Mouse (Mus musculus) C2C12 (cell line): ENCODE measurements around the gene Cfdp1. TPM values are rescaled to one million over a fixed set of nuclear protein-coding genes. Genes with fewer than 3 reads are reported as not detected.

Experiments
- H3K27me3 ChIP-seq: one replicate; pipeline ENCODE4 v1.6.1; 2011; ENCODE audit not compliant: control insufficient read depth, insufficient read depth, insufficient read length
- H3K36me3 ChIP-seq: one replicate; pipeline ENCODE4 v1.6.1; 2011; ENCODE audit not compliant: control insufficient read depth, insufficient read depth
- H3K4me3 ChIP-seq: one replicate; pipeline ENCODE4 v1.5.1; 2011; ENCODE audit warnings: mild to moderate bottlenecking, control low read depth; ENCODE audit not compliant: poor library complexity, insufficient read depth, severe bottlenecking
- H3K79me2 ChIP-seq: one replicate; pipeline ENCODE4 v1.6.1; 2011; ENCODE audit not compliant: control insufficient read depth, insufficient read depth
- H3K79me3 ChIP-seq: one replicate; pipeline ENCODE4 v1.6.1; 2011; ENCODE audit warnings: low read depth, control low read depth
- H3ac ChIP-seq: one replicate; pipeline ENCODE3; 2011; ENCODE audit warnings: low read depth; ENCODE audit not compliant: control insufficient read depth, insufficient read length
- CEBPB ChIP-seq: IDR thresholded peaks from one replicate; pipeline ENCODE4 v1.6.1; 2011; ENCODE audit warnings: low read depth, mild to moderate bottlenecking, control low read depth, moderate library complexity
- CTCF ChIP-seq: IDR thresholded peaks from one replicate; pipeline ENCODE4 v1.5.1; 2011; ENCODE audit not compliant: control insufficient read depth, insufficient read depth, insufficient read length
- FOSL1 ChIP-seq: IDR thresholded peaks from one replicate; pipeline ENCODE4 v1.8.0; 2011; ENCODE audit warnings: mild to moderate bottlenecking, low read length; ENCODE audit not compliant: poor library complexity, insufficient read depth, severe bottlenecking
- MAX ChIP-seq: IDR thresholded peaks from one replicate; pipeline ENCODE4 v1.6.1; 2011; ENCODE audit warnings: mild to moderate bottlenecking, control low read depth
- MYOD1 ChIP-seq: IDR thresholded peaks from one replicate; pipeline ENCODE4 v1.6.1; 2011; ENCODE audit warnings: low read depth; ENCODE audit not compliant: control insufficient read depth, insufficient read length
- MYOG ChIP-seq: IDR thresholded peaks from one replicate; pipeline ENCODE4 v1.6.1; 2011; ENCODE audit not compliant: control insufficient read depth, insufficient read length; ENCODE audit errors: extremely low read depth
- USF1 ChIP-seq: IDR thresholded peaks from one replicate; pipeline ENCODE4 v1.6.1; 2011; ENCODE audit warnings: low read depth, mild to moderate bottlenecking, control low read depth, moderate library complexity
- polyA plus RNA-seq: library from polyadenylated mRNA; unstranded; fragments of >200 nt; fragmentation: generic; extraction: Trizol; gene quantifications from one replicate; pipeline ENCODE4 v1.2.1, GENCODE M21; 2012; ENCODE audit warnings: missing spikeins

The Cfdp1 gene
- polyA plus RNA-seq, 1 experiment = 58.8 TPM

DNA sequence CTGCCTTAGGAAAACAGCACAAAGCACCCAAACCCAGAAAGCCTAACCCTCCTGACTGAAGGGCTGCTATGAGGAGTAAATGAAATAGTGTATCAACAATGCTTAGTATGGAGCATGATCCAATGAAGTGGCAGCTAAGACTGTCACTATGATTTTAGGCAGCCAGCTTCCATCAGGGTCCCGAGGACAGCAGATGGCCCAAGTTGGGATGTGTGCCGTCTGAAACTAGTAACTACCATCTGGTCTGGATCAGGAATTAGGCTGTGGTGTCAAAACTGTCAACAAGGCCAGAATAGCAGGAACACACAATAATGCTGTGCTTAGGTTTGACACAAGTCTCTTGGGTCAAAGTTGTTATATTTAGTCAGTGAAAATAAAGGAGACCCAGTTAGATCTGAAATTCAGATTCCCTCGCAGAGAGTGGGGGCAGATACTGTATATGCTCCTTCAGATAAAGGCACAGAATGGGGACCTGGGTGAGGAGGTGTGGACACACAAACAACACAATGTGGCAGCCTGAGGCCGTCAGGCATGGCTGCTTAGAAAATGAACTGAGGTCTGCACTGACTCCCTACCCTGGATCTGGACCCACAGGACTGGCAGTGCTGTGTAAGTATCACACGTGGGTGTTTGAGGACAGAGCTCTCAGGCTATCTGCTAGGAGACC is 83.0 kb downstream of the Cfdp1 start:
- H3K27me3 ChIP-seq = no peaks in the 10 kb centered on the region
- H3K36me3 ChIP-seq = peaks cover 32% of the 10 kb centered on the region
- no peaks in the 10 kb centered on the region for H3K79me3 ChIP-seq

GRCm38 (mm10) chr8:111769764-111770428 is 84.2 kb downstream of the Cfdp1 start:
- Histone ChIP-seq H3K79me3 (no peaks in the 10 kb centered on the region), H3K27me3 (no peaks in the 10 kb centered on the region), H3K79me2 (no peaks in the 10 kb centered on the region), H3K36me3 (peaks cover 29% of the 10 kb centered on the region), H3K4me3 (no peak overlapping the region), H3ac (peak overlapping the region; percentile 12)
- TF ChIP-seq CEBPB (no peak), MYOG (no peak), CTCF (no peak), FOSL1 (no peak)

More for the DNA sequence above, 83.0 kb downstream of the Cfdp1 start:
- no peak overlapping the region for H3K4me3 ChIP-seq
- H3K79me2 ChIP-seq = no peaks in the 10 kb centered on the region
- H3ac ChIP-seq = no peak overlapping the region
- TF ChIP-seq MYOG (no peak), CTCF (no peak), MYOD1 (no peak), CEBPB (no peak), FOSL1 (no peak), MAX (no peak), USF1 (no peak)

DNA sequence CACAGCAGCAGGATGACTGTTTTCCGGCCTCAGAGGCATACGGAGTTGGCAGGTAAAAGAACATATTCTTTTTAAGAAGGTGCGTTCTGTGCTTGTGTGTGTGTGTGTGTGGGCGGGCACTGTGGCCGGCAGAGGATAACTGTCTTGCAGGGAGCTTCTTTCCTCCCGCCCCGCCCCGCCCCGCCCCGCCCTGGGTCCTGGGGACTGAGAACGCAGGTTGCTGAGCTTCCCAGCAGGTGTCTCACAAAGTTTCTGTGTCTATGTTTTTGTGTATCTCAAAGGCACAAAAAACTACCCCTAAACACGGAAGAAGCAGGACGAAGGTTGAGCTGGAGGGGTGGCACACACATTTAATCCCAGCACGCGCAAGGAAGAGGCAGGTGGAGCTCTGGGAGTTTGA is 84.8 kb downstream of the Cfdp1 start:
- no peak overlapping the region for H3K4me3 ChIP-seq
- TF ChIP-seq MAX = no peak
- TF ChIP-seq USF1 = no peak
- no peak for TF ChIP-seq MYOG
- no peak for TF ChIP-seq CEBPB
- TF ChIP-seq FOSL1 = no peak
- peaks cover 29% of the 10 kb centered on the region for H3K36me3 ChIP-seq
- no peak overlapping the region for H3ac ChIP-seq
- H3K27me3 ChIP-seq = no peaks in the 10 kb centered on the region
- no peaks in the 10 kb centered on the region for H3K79me3 ChIP-seq
- H3K79me2 ChIP-seq = no peaks in the 10 kb centered on the region

DNA sequence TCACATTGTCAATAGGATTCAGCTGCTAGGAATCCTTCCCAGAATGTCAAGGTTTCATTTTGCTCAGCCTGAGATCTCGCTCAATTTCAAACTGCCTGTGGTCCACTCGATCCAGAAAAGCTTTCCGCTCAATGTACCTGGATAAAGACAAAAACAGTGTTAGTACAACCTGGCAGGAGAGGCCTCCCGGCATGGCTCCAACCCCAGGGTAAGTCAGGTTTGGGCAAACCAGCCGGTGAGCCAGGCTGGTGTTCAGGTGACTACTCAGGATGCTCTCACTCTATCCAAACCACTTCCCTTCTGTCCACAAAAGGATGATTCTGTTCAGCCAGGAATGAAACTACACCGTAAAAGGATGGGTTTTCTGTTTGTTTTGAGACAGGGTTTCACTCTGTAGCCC is 85.4 kb downstream of the Cfdp1 start:
- H3K4me3 ChIP-seq = no peak overlapping the region
- TF ChIP-seq CTCF (no peak), CEBPB (no peak), USF1 (no peak), FOSL1 (no peak)
- H3K36me3 ChIP-seq = peaks cover 29% of the 10 kb centered on the region
- H3K27me3 ChIP-seq = no peaks in the 10 kb centered on the region
- no peak overlapping the region for H3ac ChIP-seq
- no peaks in the 10 kb centered on the region for H3K79me3 ChIP-seq
- no peaks in the 10 kb centered on the region for H3K79me2 ChIP-seq

DNA sequence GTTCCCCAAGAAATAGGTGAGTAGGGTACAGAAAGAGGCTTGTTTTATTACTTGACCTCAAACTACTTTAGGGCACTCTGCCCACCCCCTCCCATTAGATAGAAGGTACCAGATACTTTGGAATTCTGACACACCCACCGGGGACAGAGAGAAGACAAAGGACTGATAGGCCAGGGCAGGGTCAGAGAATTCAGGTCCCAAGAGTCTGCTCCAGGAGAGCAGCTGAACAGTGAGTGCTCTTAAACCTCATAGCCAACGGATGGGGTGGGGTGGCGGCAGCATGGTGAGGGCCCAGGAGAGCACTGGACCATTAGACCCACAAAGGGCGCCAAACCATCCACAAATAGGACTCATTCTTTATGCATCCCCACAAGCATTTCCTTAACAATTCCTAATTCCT is 88.5 kb downstream of the Cfdp1 start:
- no peak overlapping the region for H3K4me3 ChIP-seq
- no peak overlapping the region for H3ac ChIP-seq
- H3K79me3 ChIP-seq = no peaks in the 10 kb centered on the region
- peaks cover 25% of the 10 kb centered on the region for H3K36me3 ChIP-seq
- TF ChIP-seq CEBPB (no peak), FOSL1 (no peak), MAX (no peak), MYOG (no peak), MYOD1 (no peak), USF1 (no peak), CTCF (no peak)
- H3K27me3 ChIP-seq = no peaks in the 10 kb centered on the region
- no peaks in the 10 kb centered on the region for H3K79me2 ChIP-seq

DNA sequence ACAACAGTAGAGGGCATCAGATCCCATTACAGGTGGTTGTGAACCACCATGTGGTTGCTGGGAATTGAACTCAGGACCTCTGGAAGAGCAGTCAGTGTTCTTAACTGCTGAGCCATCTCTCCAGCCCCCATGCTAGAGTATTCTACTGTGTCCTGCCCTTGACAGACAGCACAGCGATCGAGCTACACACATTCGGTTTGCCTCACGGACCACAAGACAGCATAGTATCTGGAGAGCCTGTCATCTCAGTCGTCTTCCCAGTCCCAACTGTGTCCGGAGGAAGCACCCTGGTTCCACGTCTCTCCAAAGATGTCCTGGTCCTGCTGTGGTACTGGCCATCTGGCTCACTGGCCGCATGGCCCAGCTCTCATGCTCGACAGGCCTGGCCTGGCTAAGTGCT is 89.0 kb downstream of the Cfdp1 start:
- Histone ChIP-seq H3ac (no peak overlapping the region), H3K4me3 (no peak overlapping the region)
- TF ChIP-seq CTCF (no peak), USF1 (no peak), MYOG (no peak), FOSL1 (no peak), MYOD1 (no peak), MAX (no peak), CEBPB (no peak)

More for the DNA sequence above, 89.0 kb downstream of the Cfdp1 start:
- H3K79me3 ChIP-seq = no peaks in the 10 kb centered on the region
- peaks cover 25% of the 10 kb centered on the region for H3K36me3 ChIP-seq
- H3K79me2 ChIP-seq = no peaks in the 10 kb centered on the region
- no peaks in the 10 kb centered on the region for H3K27me3 ChIP-seq
